Mouse (Mus musculus) CH12.LX (cell line): ENCODE measurements around the gene Dnal1.

Source experiments
- GABPA ChIP-seq: IDR thresholded peaks from 2 replicates; pipeline ENCODE4 v1.6.1; 2012; ENCODE audit warnings: low read depth, low read length, improper control_type of control experiment, inconsistent platforms; ENCODE audit not compliant: insufficient replicate concordance
- MAX ChIP-seq: IDR thresholded peaks from 2 replicates; pipeline ENCODE4 v1.6.1; 2011; ENCODE audit warnings: low read length, improper control_type of control experiment
- TBP ChIP-seq: conservative IDR thresholded peaks from 2 replicates; pipeline ENCODE4 v1.6.1; 2011; ENCODE audit warnings: low read depth, low read length, improper control_type of control experiment
- USF1 ChIP-seq: IDR thresholded peaks from 2 replicates; pipeline ENCODE4 v1.6.1; 2014; ENCODE audit warnings: low read depth, mild to moderate bottlenecking, inconsistent platforms, low read length, improper control_type of control experiment

- TF ChIP-seq TBP (no peak), USF1 (no peak), GABPA (no peak), MAX (no peak)
Observed at GRCm38 (mm10) chr12:84173309-84173915, 59.2 kb downstream of the Dnal1 start.
